Mouse (Mus musculus) neural tube, postnatal 0 days (tissue): ENCODE measurements around the gene Armc3. TPM values are rescaled to one million over a fixed set of nuclear protein-coding genes. Genes with fewer than 3 reads are reported as not detected.

Experiments
- polyA plus RNA-seq: library from polyadenylated mRNA; unstranded; fragments of >200 nt; fragmentation: Nextera tagmentation; extraction: Ambion mirVana; gene quantifications from 2 replicates; pipeline ENCODE4 v1.2.1, GENCODE M21; 2015

The Armc3 gene
- 0.74 and 1.1 TPM in 2 replicates for polyA plus RNA-seq

DNA sequence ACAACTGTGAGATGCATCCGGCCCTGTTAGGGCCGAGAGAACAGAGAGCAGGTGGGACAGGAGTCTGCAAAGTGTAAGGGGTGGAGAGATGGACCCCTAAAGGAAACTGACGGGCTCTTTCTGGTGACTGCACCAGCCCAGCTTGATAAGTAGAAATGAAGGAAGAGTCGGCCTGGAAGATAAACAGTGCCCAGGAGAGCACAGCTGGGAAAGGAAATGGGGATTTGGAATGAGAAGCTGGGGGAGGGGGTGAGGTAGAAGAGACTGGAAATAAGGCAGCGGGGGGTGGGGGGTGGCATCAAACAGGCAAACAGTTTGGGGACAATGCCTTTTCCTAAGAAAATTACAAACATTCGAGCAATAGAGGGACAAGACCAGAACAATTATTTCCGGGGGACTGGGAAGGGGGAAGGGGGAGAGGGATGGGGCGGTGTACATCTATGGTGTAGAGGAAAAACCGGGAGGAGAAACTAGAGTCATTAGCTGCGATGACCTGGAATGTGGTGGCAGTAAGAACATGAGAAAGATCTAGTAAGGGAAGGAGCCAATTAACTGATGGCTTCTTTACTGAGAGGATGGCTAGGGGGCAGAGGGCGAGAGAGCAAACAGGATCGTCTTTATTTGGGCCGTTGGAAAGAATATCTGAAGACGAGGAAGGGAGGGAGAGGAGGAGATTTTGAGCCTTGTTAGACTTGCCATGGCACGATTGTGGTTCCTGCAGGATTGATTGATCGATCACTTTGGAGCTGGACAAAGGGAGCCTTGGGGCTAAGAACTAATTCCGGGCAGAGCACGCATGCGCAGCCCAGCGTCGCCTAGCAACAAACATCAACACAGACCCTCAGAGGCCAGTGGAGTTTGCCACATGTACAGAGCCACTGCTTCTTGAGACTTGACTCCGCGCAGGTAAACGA is at the start of gene Armc3:
Gene Armc3 (plus strand): TSS at position 851 of the 914 bp plus-strand sequence.

Other genes with a start within 250 kb of the Armc3 start
- gene Pip4k2a, start 201.2 kb upstream of the Armc3 start, polyA plus RNA-seq, result 11.4 and 13.3 TPM in 2 replicates
- 0.34 and 0.68 TPM in 2 replicates for gene 4930426L09Rik, start 201.0 kb upstream of the Armc3 start, polyA plus RNA-seq
- gene Msrb2, start 172.1 kb downstream of the Armc3 start, polyA plus RNA-seq, result 14.5 and 14.6 TPM in 2 replicates
- not detected in 2 replicates for gene Ptf1a, start 246.4 kb downstream of the Armc3 start, polyA plus RNA-seq